Mouse (Mus musculus) frontal cortex, postnatal 25 days (tissue): ENCODE data around the gene Cmtm8.

ENCODE experiments used
- DNase-seq, 2 experiments: peaks; one replicate each; pipeline ENCODE4 v3.0.0; 2022; ENCODE audit warnings: low spot score in 2 of 2

Cmtm8 gene

DNA sequence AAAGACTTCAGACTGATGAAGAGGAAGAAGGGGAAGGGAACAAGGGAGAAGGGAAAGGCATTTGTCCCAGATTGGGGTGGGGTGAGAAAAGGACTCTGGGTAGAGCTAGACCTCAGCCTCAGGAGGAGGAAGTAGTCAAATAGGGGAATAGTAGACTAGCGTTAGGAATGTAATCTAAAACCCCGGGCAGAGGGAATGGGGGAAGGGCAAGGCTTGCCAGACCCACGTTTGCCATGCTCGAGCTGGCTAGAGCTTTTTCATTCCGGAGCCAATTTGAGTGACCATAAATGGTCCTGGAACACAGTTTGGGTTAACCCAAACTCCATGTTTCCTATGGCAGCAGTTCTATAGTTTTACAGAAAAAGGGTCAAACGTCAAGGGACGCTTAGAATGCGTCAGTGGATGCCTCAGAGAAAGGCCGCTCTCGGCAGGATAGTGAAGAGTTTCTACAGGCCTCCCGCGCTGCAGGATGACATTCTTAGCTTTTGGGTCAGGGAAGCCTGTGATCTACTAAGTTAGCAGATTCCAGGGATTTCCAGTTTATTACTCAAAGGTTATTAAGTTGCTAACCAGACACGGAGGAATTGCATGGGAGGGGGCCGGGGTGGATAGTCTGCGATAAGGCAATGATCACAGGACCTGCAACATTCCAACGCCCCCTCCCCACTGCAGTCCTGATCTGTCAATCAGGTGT is 58.4 kb downstream of the Cmtm8 start:
- DNase-seq, result no peak

DNA sequence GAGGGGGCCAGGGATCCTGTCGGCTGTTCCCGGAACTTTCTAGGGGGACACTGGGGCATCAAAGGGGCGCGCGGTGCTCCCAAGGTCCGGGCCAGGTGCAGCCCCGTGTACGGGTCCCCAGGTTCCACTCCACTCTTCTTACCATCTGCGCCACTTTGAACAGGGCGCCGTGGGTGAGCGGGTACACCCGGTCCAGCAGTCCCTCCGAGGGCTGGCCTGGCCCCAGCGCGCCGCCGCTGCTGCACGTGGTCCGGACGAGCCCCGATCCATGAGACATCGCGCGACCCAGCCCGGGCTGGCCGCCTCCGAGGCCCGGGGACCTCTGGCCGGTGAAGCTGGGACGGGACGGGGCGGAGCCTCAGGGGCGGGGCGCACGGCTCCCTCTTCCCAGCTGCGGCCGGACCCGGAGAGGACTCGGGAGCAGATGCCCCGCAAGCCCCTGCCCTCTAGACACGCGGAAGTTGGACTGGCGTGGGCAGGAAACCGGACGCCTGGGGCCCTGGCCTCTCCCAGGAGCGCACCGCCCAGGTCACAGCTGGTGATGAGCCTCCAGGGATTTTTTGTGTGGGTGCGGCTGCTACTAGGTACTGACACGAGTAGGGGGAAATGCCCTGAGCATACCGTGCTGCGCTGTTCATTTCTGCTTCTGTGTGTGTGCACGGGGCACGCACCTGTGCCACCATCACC is 62.3 kb downstream of the Cmtm8 start, which contains the start of gene Cmtm7:
Gene Cmtm7, minus strand, starts transcription at position 331 of the 687 bp plus-strand sequence.
- DNase-seq, result no peak

DNA sequence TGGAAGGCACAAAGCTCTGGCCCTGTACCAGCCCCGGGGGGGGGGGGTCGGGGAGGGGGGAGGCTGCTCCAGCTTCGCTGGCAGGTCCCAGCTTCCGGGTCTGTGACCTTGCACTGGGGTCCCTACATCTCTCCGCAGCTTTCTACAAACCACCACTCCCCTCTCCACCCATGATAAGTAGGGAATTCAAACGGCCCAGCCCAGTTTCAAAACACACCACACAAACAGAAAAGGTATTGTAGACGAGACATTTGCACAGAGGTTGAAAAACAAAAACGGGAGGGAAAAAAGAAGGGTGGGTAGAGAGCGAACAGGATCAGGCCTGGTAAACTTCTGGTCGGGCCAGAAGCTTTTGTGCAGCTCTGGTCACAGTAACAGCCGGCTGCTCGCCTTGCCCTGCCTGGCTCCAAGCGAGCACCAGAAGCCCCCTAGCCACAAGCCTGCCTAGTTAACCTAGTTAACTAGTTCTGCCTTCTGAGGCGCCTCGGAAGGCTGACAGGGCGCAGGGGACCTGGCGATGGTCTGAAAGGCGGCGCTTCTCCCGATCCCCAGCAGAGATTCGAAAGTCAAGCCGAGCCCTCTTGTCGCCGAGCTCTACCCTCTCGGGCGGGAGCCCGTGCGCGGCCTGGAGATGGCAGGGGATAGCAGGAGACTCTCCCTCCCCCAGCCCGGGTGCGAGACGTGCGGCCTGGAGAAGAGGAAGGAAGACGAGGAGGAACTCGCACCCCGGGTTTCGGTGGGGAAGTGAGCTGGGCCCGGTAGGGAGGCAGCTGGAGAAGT is 63.0 kb downstream of the Cmtm8 start:
- no peak for DNase-seq

DNA sequence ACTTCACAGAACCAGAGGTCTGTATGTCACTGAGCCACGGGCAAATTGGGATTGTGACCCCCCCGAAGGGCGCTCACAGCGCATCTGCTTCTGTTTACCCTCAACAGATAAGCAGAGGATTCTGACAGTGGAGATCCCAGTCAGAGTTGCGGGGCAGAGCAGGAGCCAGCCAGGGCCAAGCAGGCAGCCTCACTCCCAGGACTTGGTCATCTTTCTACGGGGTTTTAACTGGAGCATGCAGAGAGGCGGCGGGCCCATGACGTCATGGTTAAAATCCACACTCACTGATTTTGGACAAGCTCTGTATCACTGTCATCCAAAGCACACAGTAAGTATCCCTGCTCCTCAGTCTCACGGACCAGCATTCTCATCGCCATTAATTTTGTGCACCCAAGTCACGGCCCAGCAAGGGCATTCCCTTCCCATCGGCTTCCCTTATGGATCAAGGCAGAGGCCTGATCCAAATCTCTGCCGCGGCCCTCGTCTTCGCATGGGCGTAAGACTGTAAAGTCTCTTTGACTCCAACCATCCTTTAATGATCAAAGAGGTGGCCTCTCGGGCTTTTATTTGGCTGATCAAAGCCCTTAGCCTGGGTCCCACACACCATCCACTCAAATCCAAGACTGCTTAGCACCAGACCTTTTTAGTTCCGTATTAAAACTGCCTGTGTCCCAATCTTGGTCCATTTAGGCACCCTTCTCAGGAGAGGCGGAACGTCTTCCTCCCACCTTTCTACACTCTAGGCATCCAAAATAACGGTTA is 63.8 kb downstream of the Cmtm8 start:
- no peak for DNase-seq

DNA sequence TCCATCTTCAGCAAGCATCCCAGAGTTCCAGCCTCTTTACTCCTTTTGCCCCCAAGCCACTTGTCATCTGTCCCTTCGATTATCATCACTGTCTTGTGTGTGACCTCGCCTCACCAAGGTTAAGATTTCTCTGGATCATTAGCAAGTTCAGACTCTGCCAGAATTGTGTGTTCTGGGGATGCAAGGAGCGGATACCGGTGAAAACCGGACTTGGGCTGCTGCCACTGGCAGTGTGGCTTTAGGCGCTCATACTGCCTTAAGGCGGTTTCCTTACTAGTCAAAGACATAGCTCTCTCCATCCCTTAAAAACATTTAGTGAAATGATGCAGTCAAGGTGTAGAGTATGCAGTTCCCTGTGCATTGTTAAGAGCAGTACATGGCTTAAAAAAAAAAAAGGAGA is 65.1 kb downstream of the Cmtm8 start:
- DNase-seq, result no peak

DNA sequence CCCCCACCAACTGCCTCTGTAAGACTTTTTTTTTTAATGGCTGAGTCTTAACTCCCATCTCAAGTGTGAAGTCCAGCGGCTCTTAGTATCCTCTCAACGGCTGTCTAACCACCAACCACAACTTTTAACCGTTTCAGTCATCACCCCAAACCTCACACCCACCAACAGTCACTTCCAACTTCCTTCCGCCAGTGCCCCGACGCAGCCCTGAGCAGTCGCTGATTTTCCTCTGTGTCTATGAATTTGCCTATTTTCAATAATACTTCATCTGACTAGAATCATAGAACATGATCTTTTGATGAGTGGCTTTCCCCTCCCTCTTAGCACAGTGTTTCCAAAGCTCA is 65.9 kb downstream of the Cmtm8 start:
- no peak for DNase-seq

DNA sequence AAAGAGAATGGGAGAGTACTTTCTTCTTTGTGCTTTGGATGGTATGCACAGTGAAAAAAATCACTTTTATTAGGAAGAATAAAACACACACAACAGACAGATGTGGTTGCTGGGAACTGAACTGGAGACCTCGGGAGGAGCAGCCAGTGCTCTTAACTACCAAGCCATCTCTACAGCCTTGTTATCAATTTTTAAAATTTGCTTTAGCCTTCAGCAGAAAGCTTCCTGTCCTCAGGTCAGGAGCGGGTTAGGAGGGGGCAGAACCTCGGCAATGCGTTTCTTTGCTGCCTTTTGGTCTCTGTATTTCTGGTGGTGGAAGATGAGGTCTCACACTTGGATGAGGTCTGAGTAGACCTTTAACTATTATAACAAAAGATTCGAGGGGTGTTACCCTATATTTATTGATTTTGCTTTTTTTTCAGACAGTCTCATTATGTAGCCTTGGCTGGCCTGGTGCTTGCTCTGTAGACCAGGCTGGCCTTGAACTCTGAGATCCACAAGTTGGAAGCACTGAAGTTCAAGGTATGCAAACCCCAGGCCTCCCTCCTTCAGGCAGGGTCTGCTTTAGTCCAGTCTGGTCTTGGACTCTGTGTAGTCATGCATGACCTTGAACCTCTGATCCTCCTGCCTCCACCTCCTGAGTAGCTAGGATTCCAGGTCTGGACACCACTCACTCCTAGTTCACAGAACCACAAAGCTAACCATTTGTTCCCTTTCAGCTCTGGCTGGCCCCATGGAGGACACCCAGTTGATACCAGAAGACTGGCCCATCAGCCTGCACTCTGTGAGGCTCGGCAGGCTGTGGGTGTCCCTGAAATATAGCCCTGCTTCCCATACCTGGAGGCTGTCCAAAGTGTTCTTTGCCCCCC is 66.5 kb downstream of the Cmtm8 start:
- no peak for DNase-seq

DNA sequence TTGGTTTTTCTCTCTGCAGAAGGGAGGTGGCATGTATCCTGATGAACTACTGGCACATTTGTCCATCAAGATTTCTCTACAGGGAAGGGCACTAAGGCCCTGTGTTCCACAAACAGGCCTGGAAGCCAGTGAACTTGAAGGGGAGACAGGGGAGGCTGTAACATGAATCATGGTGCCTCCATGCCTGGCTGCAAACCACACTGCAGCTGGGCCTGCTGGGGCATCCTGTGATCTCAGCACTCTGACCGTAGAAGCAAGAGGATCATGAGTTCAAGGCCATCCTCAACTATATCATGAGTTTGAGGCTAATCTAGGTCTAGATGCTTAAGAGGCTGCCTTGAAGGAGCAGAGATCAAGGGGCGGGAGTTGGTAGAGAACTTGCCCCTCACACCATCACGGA is 67.6 kb downstream of the Cmtm8 start:
- no peak for DNase-seq

DNA sequence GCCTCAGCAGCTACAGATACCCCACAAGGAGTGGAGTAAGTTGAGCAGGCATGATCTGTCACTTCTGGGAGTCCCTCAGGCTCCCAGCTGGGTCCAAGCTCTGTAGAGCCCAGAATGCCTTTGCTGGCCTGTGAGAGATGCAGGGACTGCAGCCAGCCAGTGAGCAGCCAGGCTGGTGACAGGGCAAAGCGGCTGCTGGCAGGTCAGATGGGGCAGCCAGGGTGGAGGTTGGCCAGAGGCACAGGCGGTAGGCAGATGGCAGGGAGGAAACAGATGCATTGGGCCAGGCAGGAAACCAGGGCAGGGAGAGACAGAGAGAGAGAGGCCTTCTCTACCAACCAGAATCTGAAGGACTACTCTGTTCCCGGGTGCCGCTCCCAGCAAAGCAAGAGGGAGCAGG is 68.7 kb downstream of the Cmtm8 start:
- no peak for DNase-seq

DNA sequence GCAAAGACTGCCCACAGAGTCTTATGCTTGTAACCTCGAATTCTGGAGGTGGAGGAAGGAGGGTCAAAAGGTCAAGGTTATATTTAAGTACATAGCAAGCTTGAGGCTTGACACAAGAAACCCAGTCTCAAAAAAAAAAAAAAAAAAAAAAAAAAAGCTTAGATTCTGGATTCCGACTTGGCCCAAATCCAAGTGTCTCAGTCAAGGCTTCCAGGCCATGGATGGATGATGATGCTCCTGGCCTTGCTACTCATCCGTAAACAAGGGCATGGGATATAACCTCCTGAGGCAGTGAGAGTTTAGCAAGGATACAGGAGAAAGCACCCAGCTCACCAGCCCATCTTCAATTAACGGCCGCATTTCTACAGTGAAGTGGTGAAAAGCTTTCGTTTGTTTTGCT is 69.3 kb downstream of the Cmtm8 start:
- DNase-seq, result no peak

DNA sequence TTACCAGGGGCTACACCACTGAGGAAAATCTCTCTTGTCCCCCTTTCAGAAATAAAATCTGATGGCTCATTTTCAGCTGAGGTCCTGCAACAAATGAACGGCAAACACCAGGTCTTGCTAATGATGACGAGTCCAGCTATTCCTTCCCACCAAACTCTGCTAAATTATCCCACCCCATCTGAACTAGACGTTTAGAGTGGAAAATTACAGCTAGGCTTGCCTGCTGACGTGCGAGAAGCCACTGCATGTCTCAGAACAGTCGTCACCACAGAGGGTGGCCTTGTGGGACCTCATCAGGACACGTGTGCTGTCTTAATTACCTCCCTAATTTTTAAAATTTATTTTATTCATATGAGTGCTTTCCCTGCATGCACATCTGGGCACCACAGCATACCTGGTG is 72.4 kb downstream of the Cmtm8 start:
- no peak for DNase-seq

DNA sequence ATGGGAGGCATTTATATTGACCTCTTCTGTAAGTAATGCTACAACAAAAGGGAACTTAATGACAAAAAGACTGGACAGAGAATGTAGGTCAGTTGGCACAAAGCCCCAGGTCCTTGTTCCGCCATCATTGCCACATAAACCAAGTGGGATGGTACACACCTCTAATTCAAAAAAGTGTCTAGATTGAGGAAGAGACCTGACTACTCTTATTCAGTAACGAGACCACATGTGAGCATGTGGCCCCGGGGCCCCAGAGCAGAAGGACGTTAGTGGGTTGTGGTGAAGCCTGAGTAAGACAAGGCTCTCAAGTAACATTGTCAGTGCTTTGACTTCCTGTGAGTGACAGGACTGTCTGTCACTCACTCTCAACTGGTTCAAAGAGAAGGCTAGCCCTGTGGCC is 73.7 kb downstream of the Cmtm8 start:
- no peak for DNase-seq

DNA sequence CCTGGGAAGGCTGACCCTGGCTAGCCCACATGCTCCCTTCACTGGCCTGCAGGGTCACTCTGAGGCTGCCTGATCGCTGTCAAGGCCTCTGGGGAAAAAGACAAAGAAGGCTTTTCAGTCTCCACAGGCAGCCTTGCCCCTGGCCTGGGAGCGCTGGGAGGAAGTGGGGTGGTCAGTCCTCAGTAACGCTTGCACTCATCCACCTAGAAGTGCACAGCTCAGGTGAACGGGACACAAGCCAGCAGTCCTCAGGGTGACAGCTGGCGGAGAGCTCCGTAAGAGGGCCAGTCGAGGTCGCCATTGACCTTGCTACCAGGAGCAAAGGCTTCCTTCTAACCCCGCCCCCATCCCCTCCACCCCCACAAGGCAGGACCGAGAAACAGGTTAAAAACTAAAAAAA is 75.9 kb downstream of the Cmtm8 start:
- no peak for DNase-seq

DNA sequence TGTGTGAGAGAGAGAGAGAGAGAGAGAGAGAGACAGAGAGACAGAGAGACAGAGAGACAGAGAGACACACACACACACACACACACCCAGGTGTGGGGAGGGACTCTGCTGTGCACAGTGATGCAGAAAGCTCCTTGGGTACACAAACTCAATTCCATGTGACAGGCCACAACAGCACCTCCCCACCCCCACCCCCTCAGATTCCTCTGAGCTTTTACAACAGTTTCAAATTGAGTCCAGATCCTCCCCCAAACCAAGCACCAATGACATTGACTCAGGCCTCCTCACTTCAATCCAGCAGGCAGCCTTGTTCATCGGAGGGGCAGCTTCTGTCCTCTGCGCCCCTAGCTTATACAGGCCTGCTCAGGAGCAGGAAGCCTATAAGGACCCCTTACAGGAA is 76.4 kb downstream of the Cmtm8 start:
- DNase-seq, result no peak

DNA sequence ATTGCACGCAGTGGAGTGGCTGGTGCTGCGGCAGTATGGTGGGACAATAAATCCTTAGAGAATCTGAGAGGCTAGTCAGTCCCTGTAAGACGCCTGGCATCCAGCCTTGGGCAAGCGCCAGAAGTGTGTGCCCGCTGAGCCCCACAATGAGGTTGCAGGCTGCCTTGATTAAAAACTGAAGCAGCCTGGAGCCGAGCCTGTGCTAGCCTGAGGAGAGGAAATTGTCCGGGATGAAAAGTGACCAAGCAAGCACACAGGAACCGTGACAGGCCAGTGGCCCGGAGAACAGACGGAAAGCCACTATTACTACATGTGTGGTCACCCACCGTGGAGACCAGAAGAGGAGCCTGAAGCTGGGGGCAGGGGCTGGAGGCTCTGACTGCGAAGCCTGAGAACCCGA is 76.9 kb downstream of the Cmtm8 start:
- peak in 1 of 2 experiments; percentile 26 for DNase-seq

DNA sequence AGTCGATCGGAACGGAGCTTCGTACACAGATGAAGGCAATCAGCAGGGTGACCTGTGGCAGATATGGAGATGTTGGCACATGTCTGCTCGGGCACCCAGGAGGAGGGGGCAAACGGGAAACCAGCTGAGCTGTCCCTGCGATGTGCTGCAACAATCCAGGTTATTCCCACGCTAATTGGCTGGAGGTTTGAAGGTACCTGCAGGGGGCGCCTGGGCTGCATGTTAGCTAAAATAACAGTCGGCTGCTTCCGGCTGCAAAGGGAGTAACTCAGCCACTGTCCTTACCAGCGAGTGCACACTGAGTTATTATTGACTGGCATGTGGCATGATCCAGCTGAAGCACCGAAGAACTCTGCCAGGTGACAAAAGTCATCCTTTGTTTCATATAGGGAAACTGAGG is 80.6 kb downstream of the Cmtm8 start:
- DNase-seq, result no peak

DNA sequence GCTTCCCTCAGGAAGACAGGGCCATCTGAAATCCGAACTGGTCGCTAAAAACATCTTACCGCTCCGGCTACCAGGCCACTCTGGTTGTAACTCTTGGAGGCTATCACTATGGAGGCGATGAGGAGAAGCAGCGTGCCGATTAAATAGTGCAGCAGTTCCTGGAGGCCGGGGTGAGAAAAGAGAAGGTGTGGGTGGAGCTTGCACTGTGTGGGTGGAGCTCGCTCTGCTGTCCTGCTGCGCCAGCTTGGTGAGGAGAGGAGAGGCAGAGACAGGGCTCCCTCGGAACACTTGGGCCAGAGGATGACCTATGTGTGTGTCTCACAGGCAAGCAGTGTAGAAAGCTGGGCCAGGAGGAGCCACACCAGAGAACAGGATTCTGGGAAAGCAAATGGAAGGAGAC is 82.1 kb downstream of the Cmtm8 start:
- DNase-seq, result no peak

DNA sequence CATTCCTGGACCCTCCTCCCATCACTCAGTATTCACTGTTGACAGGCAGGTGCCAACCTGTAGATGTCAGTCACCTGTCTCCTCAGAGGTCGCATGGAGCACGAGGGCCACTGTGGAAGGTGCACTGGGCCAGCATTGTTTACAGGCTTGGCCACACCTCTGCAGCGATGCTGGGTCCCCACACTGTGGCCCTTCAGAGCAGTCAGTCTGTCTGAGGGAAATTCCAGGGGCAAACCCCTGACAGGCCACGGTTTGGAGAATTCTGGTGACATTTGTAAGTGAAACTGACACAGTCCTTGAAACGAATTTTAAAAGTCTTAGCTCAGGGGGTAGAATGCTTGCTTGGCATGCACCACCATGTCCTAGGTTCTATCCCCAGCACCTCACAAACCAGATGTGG is 83.6 kb downstream of the Cmtm8 start:
- no peak for DNase-seq

DNA sequence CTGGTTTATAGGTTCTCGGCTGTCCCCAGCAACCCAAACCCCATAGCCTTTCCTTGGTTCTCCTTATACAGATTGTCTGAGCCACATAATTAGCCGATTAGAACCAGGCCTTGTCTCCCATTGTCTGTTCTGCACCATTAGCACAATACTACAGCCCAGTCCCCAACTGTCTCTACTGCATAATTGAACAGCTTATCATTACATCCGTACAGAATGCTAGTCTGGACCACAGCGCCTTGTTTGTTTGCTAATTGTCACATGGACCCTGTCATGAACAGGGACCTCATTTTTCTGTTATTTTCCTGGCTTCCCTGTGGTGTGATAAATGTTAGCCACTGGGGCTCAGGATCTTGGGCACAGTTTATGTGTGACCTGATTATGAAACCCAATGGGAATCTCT is 84.1 kb downstream of the Cmtm8 start:
- DNase-seq, result no peak

DNA sequence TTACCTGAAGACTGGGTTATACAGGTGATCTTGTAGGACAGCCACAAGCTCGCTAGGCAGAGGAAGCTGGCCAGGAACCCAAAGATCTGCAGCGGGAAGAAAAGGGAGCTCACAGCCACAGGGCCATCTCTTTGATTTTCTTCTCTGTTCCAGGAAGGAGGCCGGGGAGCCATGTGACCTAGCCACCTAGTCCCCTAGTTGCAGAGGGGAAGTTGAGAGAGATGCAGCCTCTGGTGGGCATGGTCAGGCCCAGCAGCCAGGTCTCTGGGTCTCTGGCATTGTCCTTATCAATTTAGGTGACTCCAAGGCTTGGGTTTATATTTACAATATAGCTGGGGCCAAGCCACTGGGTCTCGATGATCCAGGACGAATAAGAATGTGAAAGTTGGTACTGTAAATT is 85.2 kb downstream of the Cmtm8 start:
- DNase-seq, result no peak

DNA sequence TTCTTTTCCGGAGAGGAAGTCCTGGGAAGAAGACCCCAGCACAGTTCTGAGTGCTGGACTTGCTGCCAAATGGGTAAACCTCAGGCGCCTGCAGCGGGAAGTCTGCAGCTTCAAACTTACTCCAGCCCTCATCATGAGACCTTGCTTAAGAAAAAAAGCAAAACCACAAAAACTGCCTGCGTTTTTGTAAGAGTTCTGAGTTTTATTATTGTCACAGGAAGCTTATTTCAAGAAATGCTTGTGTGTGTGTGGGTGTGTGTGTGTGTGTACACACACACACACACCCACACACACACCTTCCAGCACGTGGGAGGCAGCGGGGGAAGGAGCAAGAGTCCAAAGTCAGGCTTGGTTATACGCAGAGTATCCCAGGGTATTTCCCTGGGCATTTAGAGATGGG is 85.7 kb downstream of the Cmtm8 start:
- DNase-seq, result no peak
